ENCODE assay signal across 8 mouse cellular contexts in genomic region chr8:83669013-83669412, GRCm38 (mm10). TPM values are rescaled to one million over a fixed set of nuclear protein-coding genes. Genes with fewer than 3 reads are reported as not detected.
DNase-seq lines count a peak whose midpoint lies in the region; ATAC-seq and TF ChIP-seq lines count a peak whose summit lies in the region.

No protein-coding gene starts in this region.

- no peak overlapping the region for H3K9ac ChIP-seq in liver, adult 2 months (ENCODE audit: low read depth, low read length)
- H3K9ac ChIP-seq in limb, embryonic 13.5 days: no peak overlapping the region
- H3K9ac ChIP-seq in neural tube, embryonic 15.5 days (replicated peaks): peak overlapping the region; percentile 51; the same call in 1 of the 2 replicates

- no peaks in the 10 kb centered on the region for H3K9me3 ChIP-seq in limb, embryonic 13.5 days
- no peaks in the 10 kb centered on the region for H3K9me3 ChIP-seq in neural tube, embryonic 15.5 days (replicated peaks)

- no peak overlapping the region for H3K4me3 ChIP-seq in liver, adult 2 months (ENCODE audit: insufficient read depth, low read depth, low read length)
- peak overlapping the region; percentile 48; the same call in 1 of the 2 replicates for H3K4me3 ChIP-seq in limb, embryonic 13.5 days
- H3K4me3 ChIP-seq in neural tube, embryonic 15.5 days (replicated peaks): peak overlapping the region; percentile 37

- no peak for ATAC-seq in limb, embryonic 13.5 days (ENCODE audit: low FRiP score, low read depth)
- ATAC-seq in neural tube, embryonic 15.5 days (ENCODE audit: low FRiP score): no peak

- H3K4me1 ChIP-seq in liver, adult 2 months (ENCODE audit: control insufficient read depth, insufficient read depth, low read length): peaks cover 5% of the 10 kb centered on the region; the same call in 1 of the 2 replicates
- peaks cover 40% of the 10 kb centered on the region for H3K4me1 ChIP-seq in limb, embryonic 13.5 days
- peaks cover 38% of the 10 kb centered on the region for H3K4me1 ChIP-seq in neural tube, embryonic 15.5 days

- H3K27ac ChIP-seq in liver, adult 2 months (replicated peaks; ENCODE audit: insufficient read depth, low read depth, low read length): no peak overlapping the region
- no peak overlapping the region for H3K27ac ChIP-seq in limb, embryonic 13.5 days
- H3K27ac ChIP-seq in neural tube, embryonic 15.5 days (replicated peaks): no peak overlapping the region

- H3K79me2 ChIP-seq in liver, adult 2 months (ENCODE audit: control insufficient read depth, insufficient read depth, low read length): no peaks in the 10 kb centered on the region

- no peaks in the 10 kb centered on the region for H3K27me3 ChIP-seq in liver, adult 2 months (ENCODE audit: control insufficient read depth, insufficient read depth, low read length)
- H3K27me3 ChIP-seq in limb, embryonic 13.5 days: peaks cover 9% of the 10 kb centered on the region; the same call in 1 of the 2 replicates
- no peaks in the 10 kb centered on the region for H3K27me3 ChIP-seq in neural tube, embryonic 15.5 days (replicated peaks)

- TF ChIP-seq CTCF in liver, adult 2 months (IDR thresholded peaks at IDR 0.05; ENCODE audit: low read depth, low read length): no peak

- H3K36me3 ChIP-seq in liver, adult 2 months (ENCODE audit: control insufficient read depth, insufficient read depth, low read length): peaks cover 2% of the 10 kb centered on the region; the same call in 1 of the 2 replicates
- H3K36me3 ChIP-seq in limb, embryonic 13.5 days: peaks cover 57% of the 10 kb centered on the region
- H3K36me3 ChIP-seq in neural tube, embryonic 15.5 days: peaks cover 48% of the 10 kb centered on the region

- DNase-seq in adrenal gland, postnatal 14 days: peak; percentile 54
- DNase-seq in adrenal gland, adult (ENCODE audit: inconsistent age in 2 of 2, low spot score in 1 of 2): no peak
- DNase-seq in liver, adult 2 months (ENCODE audit: extremely low read depth, low read depth, low spot score): peak; percentile 26
- DNase-seq in liver: no peak
- no peak for DNase-seq in thymus, postnatal 0 days (ENCODE audit: low spot score)
- DNase-seq in embryo, embryonic 11 days: no peak

- no peak for TF ChIP-seq POLR2A in liver, adult 2 months (IDR thresholded peaks at IDR 0.05; ENCODE audit: extremely low read depth, insufficient read depth, low read length)

- H3K4me2 ChIP-seq in limb, embryonic 13.5 days (replicated peaks): peak overlapping the region; percentile 76
- peak overlapping the region; percentile 62; the same call in 1 of the 2 replicates for H3K4me2 ChIP-seq in neural tube, embryonic 15.5 days

- 48% methylated on average over 16 of the region's 16 CpGs for WGBS in liver, adult 2 months
- 77% methylated on average over 16 of the region's 16 CpGs for WGBS in limb, embryonic 13.5 days
- WGBS in neural tube, embryonic 15.5 days: 83% methylated on average over 16 of the region's 16 CpGs

RNA-seq across cellular contexts. Expression of gene Ptger1, which starts 2.5 kb away (rescaled TPM):
- 0.98 and 1.4 TPM in 2 replicates for total RNA-seq in adrenal gland, postnatal 14 days (2021)
- total RNA-seq in liver, adult 2 months (2014; rRNA removed): under 0.01 and 0.20 TPM in 2 replicates
- polyA plus RNA-seq in liver, adult 2 months (2012; rRNA removed): 0.11 and 0.20 TPM in 2 replicates
- 0.89 and 1.2 TPM in 2 replicates for polyA plus RNA-seq in limb, embryonic 13.5 days (2015; fragmentation: Nextera tagmentation; extraction: Ambion mirVana)
- polyA plus RNA-seq in neural tube, embryonic 15.5 days (2015; fragmentation: Nextera tagmentation; extraction: Ambion mirVana): 0.95 and 1.00 TPM in 2 replicates
- polyA plus RNA-seq in thymus, postnatal 0 days (2015; fragmentation: Nextera tagmentation; extraction: Ambion mirVana): 0.42 and 0.82 TPM in 2 replicates

RNA-seq across cellular contexts. Expression of gene Gipc1, which starts 16.5 kb away (rescaled TPM):
- total RNA-seq in adrenal gland, postnatal 14 days (2021): 39.6 and 47.5 TPM in 2 replicates
- 12.6 and 14.6 TPM in 2 replicates for total RNA-seq in liver, adult 2 months (2014; rRNA removed)
- 14.5 and 15.7 TPM in 2 replicates for polyA plus RNA-seq in liver, adult 2 months (2012; rRNA removed)
- 163 and 167 TPM in 2 replicates for polyA plus RNA-seq in limb, embryonic 13.5 days (2015; fragmentation: Nextera tagmentation; extraction: Ambion mirVana)
- polyA plus RNA-seq in neural tube, embryonic 15.5 days (2015; fragmentation: Nextera tagmentation; extraction: Ambion mirVana): 116 and 118 TPM in 2 replicates
- 89.3 and 90.6 TPM in 2 replicates for polyA plus RNA-seq in thymus, postnatal 0 days (2015; fragmentation: Nextera tagmentation; extraction: Ambion mirVana)

RNA-seq across cellular contexts. Expression of gene Pkn1, which starts 30.0 kb away (rescaled TPM):
- 125 and 151 TPM in 2 replicates for total RNA-seq in adrenal gland, postnatal 14 days (2021)
- total RNA-seq in liver, adult 2 months (2014; rRNA removed): 17.3 and 20.1 TPM in 2 replicates
- 18.0 and 28.8 TPM in 2 replicates for polyA plus RNA-seq in liver, adult 2 months (2012; rRNA removed)
- polyA plus RNA-seq in limb, embryonic 13.5 days (2015; fragmentation: Nextera tagmentation; extraction: Ambion mirVana): 28.7 and 29.8 TPM in 2 replicates
- polyA plus RNA-seq in neural tube, embryonic 15.5 days (2015; fragmentation: Nextera tagmentation; extraction: Ambion mirVana): 24.6 and 25.1 TPM in 2 replicates
- 38.8 and 44.8 TPM in 2 replicates for polyA plus RNA-seq in thymus, postnatal 0 days (2015; fragmentation: Nextera tagmentation; extraction: Ambion mirVana)

RNA-seq across cellular contexts. Expression of gene Ddx39, which starts 46.0 kb away (rescaled TPM):
- total RNA-seq in adrenal gland, postnatal 14 days (2021): 31.2 and 32.9 TPM in 2 replicates
- total RNA-seq in liver, adult 2 months (2014; rRNA removed): 13.5 and 19.2 TPM in 2 replicates
- polyA plus RNA-seq in liver, adult 2 months (2012; rRNA removed): 14.3 and 17.2 TPM in 2 replicates
- 138 and 143 TPM in 2 replicates for polyA plus RNA-seq in limb, embryonic 13.5 days (2015; fragmentation: Nextera tagmentation; extraction: Ambion mirVana)
- 86.5 and 117 TPM in 2 replicates for polyA plus RNA-seq in neural tube, embryonic 15.5 days (2015; fragmentation: Nextera tagmentation; extraction: Ambion mirVana)
- polyA plus RNA-seq in thymus, postnatal 0 days (2015; fragmentation: Nextera tagmentation; extraction: Ambion mirVana): 325 and 328 TPM in 2 replicates

Comparison
In these comparisons a context has a peak if more than half of its experiments do, and no peak if none do; other contexts are left out.
1. DNase-seq: peak in adrenal gland, postnatal 14 days (single experiment) and liver, adult 2 months (single experiment); none in adrenal gland, adult (0 of 2), liver (single experiment), thymus, postnatal 0 days (single experiment) and embryo, embryonic 11 days (single experiment).